Mouse (Mus musculus) fibroblast of lung, adult 2 months (primary cell): Measurements from ENCODE around the gene Col25a1.

Experiments used
- DNase-seq: peaks from one replicate; pipeline ENCODE4 v3.0.0-alpha.2; 2011; ENCODE audit warnings: low read depth

Col25a1 gene

GRCm38 (mm10) chr3:130576683-130577082 is 445.4 kb downstream of the Col25a1 start:
- no peak for DNase-seq

- no peak for DNase-seq
Measured at GRCm38 (mm10) chr3:130579501-130579900, 448.2 kb downstream of the Col25a1 start.

GRCm38 (mm10) chr3:130581577-130581976 is 450.3 kb downstream of the Col25a1 start:
- DNase-seq: no peak

GRCm38 (mm10) chr3:130582903-130583664 is 451.8 kb downstream of the Col25a1 start:
- DNase-seq: no peak

DNA sequence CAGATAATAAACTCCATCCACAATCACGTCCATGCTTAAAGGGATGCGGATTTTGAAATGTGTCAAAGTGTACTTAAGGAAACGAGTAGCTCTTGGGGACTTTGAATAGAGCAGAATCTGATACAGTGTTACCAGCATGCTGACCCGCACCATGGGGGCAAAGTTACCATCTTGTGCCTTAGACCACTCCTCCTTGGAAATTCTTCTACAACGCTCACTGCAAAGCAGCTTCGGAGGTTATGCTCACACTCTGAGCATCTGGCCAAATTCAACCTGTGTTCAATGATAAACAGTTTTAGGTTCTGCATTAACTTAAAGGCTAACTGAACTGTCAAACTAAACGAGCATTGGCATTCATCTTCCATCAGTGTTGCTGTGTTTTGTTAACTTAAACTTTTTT is 452.7 kb downstream of the Col25a1 start:
- no peak for DNase-seq

GRCm38 (mm10) chr3:130595050-130595449 is 463.7 kb downstream of the Col25a1 start:
- DNase-seq: no peak

DNA sequence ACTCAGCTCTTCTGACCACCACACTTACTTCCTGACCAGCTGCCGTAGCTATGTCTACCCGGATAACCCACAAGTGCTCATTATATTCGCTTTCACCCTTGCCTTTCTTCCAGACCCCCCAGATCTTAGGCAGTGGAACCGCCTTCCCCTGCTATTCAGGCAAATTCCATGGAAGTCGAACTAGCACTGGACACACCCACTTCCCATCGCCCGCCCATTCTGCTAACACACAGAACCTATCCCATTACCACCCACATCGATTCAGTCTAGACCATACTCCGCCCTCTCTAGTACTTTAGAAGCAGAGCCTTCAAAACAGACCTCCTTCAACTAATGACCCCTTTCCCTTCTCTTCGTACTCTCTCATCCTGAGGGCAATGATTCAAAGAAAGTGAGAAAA is 470.2 kb downstream of the Col25a1 start:
- no peak for DNase-seq

GRCm38 (mm10) chr3:130607924-130608323 is 476.6 kb downstream of the Col25a1 start:
- peak; percentile 34 for DNase-seq

DNA sequence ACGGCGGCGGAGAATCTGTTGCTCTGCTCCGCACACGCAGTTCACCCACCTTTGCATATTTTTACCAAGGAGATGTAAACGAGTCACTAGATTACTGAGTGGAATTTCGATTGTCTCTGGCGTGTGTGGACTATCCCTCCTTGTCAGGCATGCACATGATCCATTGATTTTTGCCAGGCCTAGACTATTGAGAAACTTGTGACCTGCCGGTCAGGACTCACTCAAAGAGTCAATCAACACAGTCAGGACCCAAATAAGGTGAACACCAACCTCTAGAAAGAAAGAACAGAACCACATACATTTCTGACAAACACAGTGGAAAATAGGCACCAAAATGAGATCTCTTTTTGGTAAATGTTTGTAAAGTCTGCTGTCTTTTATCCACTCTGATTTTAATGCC is 483.1 kb downstream of the Col25a1 start:
- DNase-seq: no peak

DNA sequence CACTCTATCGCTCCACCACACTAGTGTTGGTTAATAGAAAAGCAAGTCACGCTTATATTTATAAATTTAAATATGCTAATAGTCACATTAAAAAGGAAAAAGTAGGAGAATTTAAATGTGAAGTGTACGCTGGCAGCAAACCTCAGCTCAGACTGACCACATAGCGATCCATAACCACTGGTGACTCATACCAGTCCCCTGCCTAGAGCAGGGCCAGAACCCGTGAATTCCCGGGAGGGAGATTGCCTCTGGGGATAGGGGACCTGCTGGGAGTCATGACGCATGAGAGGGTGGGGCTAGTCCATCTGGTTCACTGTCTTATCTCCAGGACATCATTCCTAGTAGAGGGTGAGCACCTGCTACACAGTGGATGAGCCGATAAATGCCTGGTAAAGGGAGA is 484.3 kb downstream of the Col25a1 start:
- no peak for DNase-seq

- no peak for DNase-seq
Measured at GRCm38 (mm10) chr3:130617439-130617898, 486.2 kb downstream of the Col25a1 start, which contains the start of gene Etnppl. Gene Etnppl (plus strand): TSS chr3:130617448.

DNA sequence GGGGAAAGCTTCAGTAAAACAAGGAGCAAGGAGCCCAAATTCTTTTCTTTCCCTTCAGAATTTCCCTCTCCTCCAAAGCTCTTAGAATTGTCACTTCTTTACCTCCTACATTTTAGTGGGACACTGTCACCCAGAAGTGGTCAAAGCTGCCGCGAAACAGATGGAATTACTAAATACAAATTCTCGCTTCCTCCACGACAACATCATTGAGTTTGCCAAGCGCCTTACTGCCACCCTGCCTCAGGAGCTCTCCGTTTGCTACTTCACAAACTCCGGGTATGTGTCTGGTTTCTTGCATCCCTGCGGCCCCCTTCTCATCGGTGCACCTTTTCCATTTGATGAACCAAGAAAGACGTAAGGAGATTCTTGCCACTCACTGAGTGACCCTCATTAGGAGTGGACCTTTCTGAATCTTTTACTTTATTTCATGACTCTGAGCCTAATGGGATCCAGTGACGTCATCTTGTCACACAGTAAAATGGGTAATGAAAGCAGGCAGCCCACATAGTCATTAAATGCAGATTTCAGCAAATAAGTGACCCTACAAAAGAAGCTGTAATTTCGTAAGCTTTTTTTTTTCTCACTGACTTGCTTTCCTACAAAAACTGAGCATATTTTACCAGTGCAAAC is 489.3 kb downstream of the Col25a1 start:
- DNase-seq: no peak

GRCm38 (mm10) chr3:130628358-130628757 is 497.1 kb downstream of the Col25a1 start:
- no peak for DNase-seq

DNA sequence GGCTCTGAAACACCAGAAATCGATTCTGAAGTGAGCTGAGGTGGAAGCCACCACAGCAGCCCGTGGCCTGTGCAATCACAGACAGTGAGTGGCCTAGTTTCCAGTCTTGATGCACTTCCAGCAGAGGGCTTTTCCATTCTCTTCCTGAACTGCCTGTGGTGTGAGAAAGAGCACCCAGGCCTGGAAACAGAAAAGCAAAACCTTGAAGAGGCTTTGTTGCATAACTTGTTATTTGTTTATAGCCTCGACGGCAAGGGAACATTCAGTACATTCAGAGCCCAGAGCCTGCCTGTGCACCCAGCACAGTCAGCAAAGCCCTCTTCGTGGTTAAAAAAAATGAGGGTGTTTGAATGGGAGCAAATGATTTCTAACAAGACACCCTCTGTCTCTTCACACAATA is 502.6 kb downstream of the Col25a1 start:
- no peak for DNase-seq

DNA sequence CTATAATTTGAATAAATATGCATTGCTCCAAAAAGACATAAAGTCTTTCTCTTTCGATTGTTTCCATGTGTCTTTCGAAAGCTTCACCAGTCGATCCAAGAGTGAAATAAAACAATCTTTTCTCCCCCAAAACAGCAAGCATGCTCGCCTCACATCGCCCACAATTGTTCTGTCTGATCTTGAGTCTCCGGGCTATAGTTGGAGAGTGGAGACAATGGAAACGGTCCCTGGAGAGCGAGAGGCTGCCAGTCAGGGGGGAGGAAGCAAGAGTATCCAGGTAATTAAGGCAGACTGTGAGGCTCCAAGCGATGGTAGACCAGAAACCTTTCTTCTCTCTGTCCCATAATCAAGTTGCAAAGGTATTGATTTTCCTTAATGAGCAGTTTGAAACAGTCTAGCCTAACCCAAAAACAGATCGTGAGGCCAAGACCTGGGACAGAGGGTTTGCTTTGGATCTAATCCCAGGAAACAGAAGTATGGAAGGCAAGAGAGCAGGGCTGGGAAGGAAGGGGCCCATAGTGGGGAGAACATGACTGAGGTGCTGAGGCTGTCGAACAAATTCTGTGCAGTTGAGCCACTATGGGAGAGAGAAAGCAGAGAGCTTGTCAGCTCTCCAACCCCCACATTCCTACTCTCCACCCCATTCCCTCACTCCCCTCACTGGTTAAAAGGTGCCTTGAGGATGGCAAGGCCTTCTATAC is 515.0 kb downstream of the Col25a1 start:
- DNase-seq: no peak
